Mouse (Mus musculus): Measurements from ENCODE around the gene Rrp9. TPM values are rescaled to one million over a fixed set of nuclear protein-coding genes. Genes with fewer than 3 reads are reported as not detected.

The Rrp9 gene
- polyA plus RNA-seq, 1 experiment, result 82.1 TPM

DNA sequence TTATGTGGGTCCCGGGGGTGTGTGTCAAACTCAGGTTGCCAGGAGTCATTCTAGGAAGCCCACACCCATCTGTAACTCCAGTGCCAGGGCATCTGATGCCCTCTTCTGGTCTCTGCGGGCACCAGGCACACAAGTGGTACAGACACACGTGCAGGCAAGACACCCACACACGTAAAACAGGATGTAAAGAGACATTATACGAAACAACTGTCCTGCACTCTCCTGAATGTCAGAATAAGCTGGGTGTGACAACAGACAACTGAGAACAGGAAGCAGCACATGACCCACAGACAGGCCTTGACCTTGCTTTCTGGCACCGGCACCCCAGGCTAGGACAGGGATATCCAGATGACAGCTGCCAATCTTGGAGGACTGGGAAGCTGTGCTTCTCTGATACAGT lies 6.4 kb upstream of the Rrp9 start:
- no peaks in the 10 kb centered on the region for H3K27me3 ChIP-seq (ENCODE audit: control insufficient read depth, insufficient read depth, low read length, poor library complexity, severe bottlenecking)
- no peak overlapping the region for H3K9ac ChIP-seq (ENCODE audit: low read depth, poor library complexity, severe bottlenecking)
- H3K4me3 ChIP-seq (ENCODE audit: low read depth, low read length), result no peak overlapping the region
- no peak overlapping the region for H3K27ac ChIP-seq (ENCODE audit: insufficient read depth, low read length)
- no peaks in the 10 kb centered on the region for H3K9me3 ChIP-seq (replicated peaks; ENCODE audit: control insufficient read depth, insufficient read depth, low read length, poor library complexity, severe bottlenecking)
- TF ChIP-seq POLR2A (IDR thresholded peaks at IDR 0.05; ENCODE audit: insufficient read depth, low read length), result no peak
- no peak for TF ChIP-seq EP300 (IDR thresholded peaks at IDR 0.05; ENCODE audit: insufficient read depth, low read depth, low read length)
- peak; percentile 19 for TF ChIP-seq CTCF (IDR thresholded peaks at IDR 0.05; ENCODE audit: low read depth, low read length)
- H3K4me1 ChIP-seq (ENCODE audit: control insufficient read depth, insufficient read depth, low read length), result peaks cover 1% of the 10 kb centered on the region
- no peaks in the 10 kb centered on the region for H3K36me3 ChIP-seq (ENCODE audit: control insufficient read depth, insufficient read depth, low read length, poor library complexity, severe bottlenecking)

DNA sequence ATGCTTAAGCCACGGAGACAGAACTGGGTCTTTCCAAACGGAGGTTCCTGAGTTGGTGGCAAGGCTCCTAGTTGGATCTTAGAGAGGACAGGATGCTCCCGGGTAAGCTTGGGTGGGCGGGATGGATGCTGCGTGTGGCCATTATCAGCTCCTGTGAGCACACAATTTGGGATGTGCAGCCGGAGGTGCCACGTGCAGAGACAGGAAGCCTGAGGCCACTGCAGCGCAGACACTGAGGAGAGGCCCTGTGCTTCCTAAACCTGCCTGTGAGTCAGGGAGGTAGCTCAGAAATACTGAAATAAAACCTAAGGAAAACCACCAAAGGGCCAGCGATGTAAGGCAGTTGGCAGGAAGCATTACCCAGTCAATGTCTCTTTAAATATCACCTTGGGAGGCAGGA lies 6.0 kb upstream of the Rrp9 start:
- H3K4me1 ChIP-seq (ENCODE audit: control insufficient read depth, insufficient read depth, low read length), result peaks cover 2% of the 10 kb centered on the region
- TF ChIP-seq POLR2A (IDR thresholded peaks at IDR 0.05; ENCODE audit: insufficient read depth, low read length), result no peak
- no peak for TF ChIP-seq CTCF (IDR thresholded peaks at IDR 0.05; ENCODE audit: low read depth, low read length)
- TF ChIP-seq EP300 (IDR thresholded peaks at IDR 0.05; ENCODE audit: insufficient read depth, low read depth, low read length), result no peak
- H3K9ac ChIP-seq (ENCODE audit: low read depth, poor library complexity, severe bottlenecking), result no peak overlapping the region
- H3K36me3 ChIP-seq (ENCODE audit: control insufficient read depth, insufficient read depth, low read length, poor library complexity, severe bottlenecking), result no peaks in the 10 kb centered on the region
- H3K27ac ChIP-seq (ENCODE audit: insufficient read depth, low read length), result no peak overlapping the region
- H3K9me3 ChIP-seq (replicated peaks; ENCODE audit: control insufficient read depth, insufficient read depth, low read length, poor library complexity, severe bottlenecking), result no peaks in the 10 kb centered on the region
- no peak overlapping the region for H3K4me3 ChIP-seq (ENCODE audit: low read depth, low read length)
- H3K27me3 ChIP-seq (ENCODE audit: control insufficient read depth, insufficient read depth, low read length, poor library complexity, severe bottlenecking), result no peaks in the 10 kb centered on the region

DNA sequence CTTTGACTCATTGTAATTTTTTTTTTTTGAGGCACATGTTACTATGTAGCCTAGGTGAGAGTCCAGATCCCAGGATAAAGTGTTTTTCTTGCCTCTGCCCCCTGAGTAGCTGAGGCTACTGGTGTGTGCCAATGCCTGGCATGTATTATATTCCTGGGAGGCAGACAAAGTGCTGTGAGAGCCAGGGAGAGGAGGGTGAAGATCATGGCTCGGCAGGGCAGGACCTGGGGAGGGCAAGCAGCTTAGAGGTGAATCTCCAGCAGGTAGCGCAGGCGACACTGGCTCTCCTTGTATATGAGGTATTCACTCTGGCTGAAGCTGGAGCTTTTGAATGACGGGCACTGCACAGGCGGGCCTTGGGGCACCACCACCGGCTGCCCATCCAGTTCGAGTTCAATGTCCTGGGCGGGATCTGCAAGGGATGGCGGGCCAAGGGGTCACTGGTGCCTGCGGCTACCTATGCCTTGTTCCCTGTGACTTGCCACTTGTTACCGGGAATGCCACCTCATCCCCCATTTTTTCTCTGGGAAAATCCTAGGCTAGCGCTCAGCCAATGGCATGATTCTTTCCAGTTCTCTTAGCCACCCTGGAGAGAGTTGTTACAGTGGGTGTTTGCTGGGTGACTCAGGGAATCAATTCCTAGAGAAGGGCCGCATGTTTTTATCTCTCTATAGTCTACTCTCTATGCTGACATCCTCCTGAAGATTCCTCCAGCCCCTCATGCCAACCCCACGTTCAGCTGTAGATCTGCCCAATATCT lies 4.6 kb upstream of the Rrp9 start:
- H3K36me3 ChIP-seq (ENCODE audit: control insufficient read depth, insufficient read depth, low read length, poor library complexity, severe bottlenecking), result no peaks in the 10 kb centered on the region
- H3K27me3 ChIP-seq (ENCODE audit: control insufficient read depth, insufficient read depth, low read length, poor library complexity, severe bottlenecking), result no peaks in the 10 kb centered on the region
- H3K9ac ChIP-seq (ENCODE audit: low read depth, poor library complexity, severe bottlenecking), result no peak overlapping the region
- no peak for TF ChIP-seq POLR2A (IDR thresholded peaks at IDR 0.05; ENCODE audit: insufficient read depth, low read length)
- no peak for TF ChIP-seq CTCF (IDR thresholded peaks at IDR 0.05; ENCODE audit: low read depth, low read length)
- TF ChIP-seq EP300 (IDR thresholded peaks at IDR 0.05; ENCODE audit: insufficient read depth, low read depth, low read length), result no peak
- peaks cover 2% of the 10 kb centered on the region for H3K4me1 ChIP-seq (ENCODE audit: control insufficient read depth, insufficient read depth, low read length)
- no peaks in the 10 kb centered on the region for H3K9me3 ChIP-seq (replicated peaks; ENCODE audit: control insufficient read depth, insufficient read depth, low read length, poor library complexity, severe bottlenecking)
- no peak overlapping the region for H3K27ac ChIP-seq (ENCODE audit: insufficient read depth, low read length)
- peak overlapping the region; percentile 46 for H3K4me3 ChIP-seq (ENCODE audit: low read depth, low read length)

DNA sequence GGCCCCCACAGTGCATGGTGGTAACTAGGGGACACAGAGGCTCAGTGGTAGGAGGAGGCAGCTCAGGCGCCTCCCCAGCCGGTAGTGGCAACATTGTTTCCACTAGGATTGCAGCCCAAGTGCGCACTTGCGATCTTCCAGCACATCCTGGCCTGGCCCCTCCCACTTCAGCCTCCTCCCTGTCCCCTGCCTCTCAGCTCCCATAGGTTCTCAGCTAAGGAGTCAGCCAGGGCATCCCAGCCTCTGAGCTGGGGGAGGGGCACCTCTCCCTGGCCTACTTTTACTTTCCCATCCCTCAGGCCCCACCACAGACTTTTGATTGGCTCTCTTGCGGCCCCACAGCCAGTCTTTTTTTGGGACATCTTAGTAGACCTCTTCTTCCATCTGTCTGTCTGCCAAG lies 3.9 kb upstream of the Rrp9 start:
- Histone ChIP-seq H3K27me3 (ENCODE audit: control insufficient read depth, insufficient read depth, low read length, poor library complexity, severe bottlenecking) (no peaks in the 10 kb centered on the region), H3K9ac (ENCODE audit: low read depth, poor library complexity, severe bottlenecking) (no peak overlapping the region), H3K27ac (ENCODE audit: insufficient read depth, low read length) (no peak overlapping the region), H3K4me3 (ENCODE audit: low read depth, low read length) (peak overlapping the region; percentile 46), H3K36me3 (ENCODE audit: control insufficient read depth, insufficient read depth, low read length, poor library complexity, severe bottlenecking) (no peaks in the 10 kb centered on the region), H3K9me3 (replicated peaks; ENCODE audit: control insufficient read depth, insufficient read depth, low read length, poor library complexity, severe bottlenecking) (no peaks in the 10 kb centered on the region), H3K4me1 (ENCODE audit: control insufficient read depth, insufficient read depth, low read length) (peaks cover 2% of the 10 kb centered on the region)
- TF ChIP-seq CTCF (IDR thresholded peaks at IDR 0.05; ENCODE audit: low read depth, low read length), result no peak
- TF ChIP-seq POLR2A (IDR thresholded peaks at IDR 0.05; ENCODE audit: insufficient read depth, low read length), result peak; percentile 20

DNA sequence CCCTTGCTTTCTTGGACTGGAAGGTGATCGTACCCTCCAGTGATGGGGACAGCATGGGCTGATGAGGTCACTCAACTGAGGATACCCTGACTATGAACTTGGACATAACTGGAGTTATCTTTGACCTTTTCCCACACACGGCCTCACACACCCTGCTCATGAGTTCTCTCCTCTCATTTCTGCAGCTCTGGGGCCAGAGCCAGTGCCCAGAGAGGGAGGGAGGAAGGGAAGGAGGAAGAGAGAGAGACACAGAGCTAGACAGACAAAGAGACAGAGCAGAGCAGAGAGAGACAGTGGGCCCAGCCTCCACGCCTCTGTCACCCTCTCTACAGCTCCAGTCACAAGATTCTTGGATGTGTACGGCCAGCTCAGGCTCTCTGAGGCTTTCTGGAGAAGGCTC lies 3.4 kb upstream of the Rrp9 start:
- no peaks in the 10 kb centered on the region for H3K36me3 ChIP-seq (ENCODE audit: control insufficient read depth, insufficient read depth, low read length, poor library complexity, severe bottlenecking)
- no peaks in the 10 kb centered on the region for H3K9me3 ChIP-seq (replicated peaks; ENCODE audit: control insufficient read depth, insufficient read depth, low read length, poor library complexity, severe bottlenecking)
- TF ChIP-seq POLR2A (IDR thresholded peaks at IDR 0.05; ENCODE audit: insufficient read depth, low read length) (no peak), CTCF (IDR thresholded peaks at IDR 0.05; ENCODE audit: low read depth, low read length) (no peak), EP300 (IDR thresholded peaks at IDR 0.05; ENCODE audit: insufficient read depth, low read depth, low read length) (no peak)
- no peak overlapping the region for H3K9ac ChIP-seq (ENCODE audit: low read depth, poor library complexity, severe bottlenecking)
- H3K4me3 ChIP-seq (ENCODE audit: low read depth, low read length), result no peak overlapping the region
- H3K27me3 ChIP-seq (ENCODE audit: control insufficient read depth, insufficient read depth, low read length, poor library complexity, severe bottlenecking), result no peaks in the 10 kb centered on the region
- H3K4me1 ChIP-seq (ENCODE audit: control insufficient read depth, insufficient read depth, low read length), result peaks cover 2% of the 10 kb centered on the region
- H3K27ac ChIP-seq (ENCODE audit: insufficient read depth, low read length), result no peak overlapping the region

DNA sequence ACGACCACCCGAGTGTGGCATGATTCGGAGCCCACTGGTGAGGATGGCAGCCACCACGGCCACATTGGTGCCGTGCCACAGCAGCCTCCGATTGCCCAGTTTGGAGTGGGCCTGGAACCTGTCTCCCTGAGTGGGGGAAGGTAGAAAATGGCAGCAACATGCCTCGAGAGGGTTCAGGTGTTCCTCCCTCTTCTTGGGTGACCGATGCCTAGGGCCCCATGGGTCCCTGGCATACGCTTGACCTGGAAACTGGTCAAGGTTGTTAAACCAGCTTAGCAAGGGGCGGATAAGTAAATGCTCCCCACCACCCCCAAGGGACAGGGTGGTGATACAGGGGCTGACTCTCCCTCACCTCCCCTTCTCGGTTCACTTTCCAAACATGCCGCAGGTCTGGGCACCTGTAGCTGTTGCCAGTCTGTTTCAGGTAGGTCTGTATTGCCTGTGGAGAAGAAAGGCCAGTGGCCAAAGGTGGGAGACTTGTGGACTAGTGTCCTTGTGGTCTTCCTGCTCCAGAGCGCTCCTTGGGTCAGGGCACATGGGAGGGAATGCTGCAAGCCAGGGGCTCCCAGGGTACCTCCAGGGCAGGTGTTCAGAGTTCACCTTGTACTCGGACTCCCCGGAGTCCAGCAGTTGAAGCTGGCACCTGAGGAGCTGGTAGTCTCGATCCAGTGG lies 2.5 kb upstream of the Rrp9 start:
- H3K9me3 ChIP-seq (replicated peaks; ENCODE audit: control insufficient read depth, insufficient read depth, low read length, poor library complexity, severe bottlenecking), result no peaks in the 10 kb centered on the region
- TF ChIP-seq CTCF (IDR thresholded peaks at IDR 0.05; ENCODE audit: low read depth, low read length) (no peak), EP300 (IDR thresholded peaks at IDR 0.05; ENCODE audit: insufficient read depth, low read depth, low read length) (no peak), POLR2A (IDR thresholded peaks at IDR 0.05; ENCODE audit: insufficient read depth, low read length) (no peak)
- H3K27me3 ChIP-seq (ENCODE audit: control insufficient read depth, insufficient read depth, low read length, poor library complexity, severe bottlenecking), result no peaks in the 10 kb centered on the region
- no peak overlapping the region for H3K27ac ChIP-seq (ENCODE audit: insufficient read depth, low read length)
- H3K36me3 ChIP-seq (ENCODE audit: control insufficient read depth, insufficient read depth, low read length, poor library complexity, severe bottlenecking), result no peaks in the 10 kb centered on the region
- H3K4me1 ChIP-seq (ENCODE audit: control insufficient read depth, insufficient read depth, low read length), result peaks cover 2% of the 10 kb centered on the region
- no peak overlapping the region for H3K9ac ChIP-seq (ENCODE audit: low read depth, poor library complexity, severe bottlenecking)
- no peak overlapping the region for H3K4me3 ChIP-seq (ENCODE audit: low read depth, low read length)
